Mouse (Mus musculus): Measurements from ENCODE around the gene Cdh22.

Gene Cdh22

DNA sequence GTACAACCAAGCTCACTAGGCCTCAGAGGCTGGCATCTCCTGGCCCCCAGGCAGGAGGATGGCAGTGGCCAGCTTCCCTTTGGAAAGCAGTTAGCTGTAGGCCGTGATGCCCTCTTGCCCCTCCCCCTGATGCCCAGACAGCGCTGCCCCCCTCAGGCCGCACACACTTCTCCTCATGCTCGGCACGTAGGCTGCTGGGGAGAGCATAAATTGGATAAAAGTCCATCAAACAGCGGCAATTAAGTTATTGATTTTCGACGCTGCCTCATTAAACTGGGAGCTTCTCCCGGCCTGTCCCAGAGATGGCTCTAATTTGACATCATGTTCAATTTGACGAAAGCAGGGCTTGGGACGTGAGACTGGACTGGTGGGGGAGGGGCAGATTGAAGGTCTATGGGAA is 76.8 kb downstream of the Cdh22 start:
- DNase-seq (ENCODE audit: low spot score in 2 of 2) = no peak

DNA sequence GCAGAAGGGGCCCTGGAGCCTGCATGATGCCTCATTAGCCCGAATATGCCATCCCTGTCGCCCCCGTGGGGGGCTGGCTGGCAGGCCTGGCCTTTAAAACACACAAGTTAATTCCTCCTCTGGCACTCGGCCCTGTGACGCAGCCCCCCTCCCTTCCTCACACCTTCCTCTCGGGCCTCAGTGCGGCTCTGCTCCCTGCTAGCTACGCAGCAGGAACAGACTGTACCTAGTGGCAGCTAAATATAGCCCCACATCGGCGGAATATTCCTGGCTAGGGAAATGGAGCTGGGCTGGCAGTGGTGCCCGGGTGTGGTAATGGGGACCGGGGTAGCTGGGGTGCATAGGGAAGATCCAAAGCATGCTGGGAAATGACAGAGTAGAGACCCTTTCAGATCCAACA is 81.6 kb downstream of the Cdh22 start:
- no peak for DNase-seq (ENCODE audit: low spot score in 2 of 2)

DNA sequence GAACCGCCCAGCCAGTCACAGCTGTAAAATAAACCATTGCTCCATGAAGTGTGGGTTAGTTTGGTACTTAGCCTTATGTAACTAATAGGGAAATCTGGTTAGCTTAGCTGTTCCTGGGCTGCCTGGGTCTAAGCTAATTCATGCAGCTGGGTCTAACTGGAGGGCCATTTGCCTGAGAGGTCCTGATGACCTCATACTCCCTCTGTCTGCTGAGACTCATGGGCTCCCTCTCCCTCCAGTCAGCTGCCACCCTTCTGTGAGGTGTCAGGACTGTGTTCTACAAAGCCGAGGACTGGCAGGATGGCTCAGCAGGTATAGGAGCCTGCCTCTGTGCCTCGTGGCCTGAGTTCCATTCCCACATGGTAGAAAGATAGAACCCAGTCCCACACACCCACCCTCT is 84.9 kb downstream of the Cdh22 start:
- no peak for DNase-seq (ENCODE audit: low spot score in 2 of 2)

DNA sequence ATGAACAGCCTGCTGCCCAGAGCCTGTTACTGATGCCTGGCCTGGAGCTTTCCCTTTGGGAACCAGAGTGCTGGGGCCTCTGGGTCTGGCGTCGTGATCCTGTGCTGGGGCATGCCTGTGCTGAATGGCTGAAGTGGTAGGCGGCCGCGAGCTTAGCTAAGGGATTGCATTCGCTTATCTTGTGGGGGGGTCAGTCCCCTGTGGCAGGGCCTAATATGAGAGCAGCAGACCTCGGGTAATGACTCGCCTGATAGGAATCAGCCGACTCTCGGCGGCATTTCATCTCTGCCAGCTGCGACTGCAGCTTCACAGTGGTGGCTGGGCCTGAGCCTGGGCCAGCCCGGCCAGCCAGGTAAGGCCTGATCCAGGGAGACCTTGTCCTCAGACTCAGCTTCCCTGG is 88.8 kb downstream of the Cdh22 start:
- no peak for DNase-seq (ENCODE audit: low spot score in 2 of 2)

DNA sequence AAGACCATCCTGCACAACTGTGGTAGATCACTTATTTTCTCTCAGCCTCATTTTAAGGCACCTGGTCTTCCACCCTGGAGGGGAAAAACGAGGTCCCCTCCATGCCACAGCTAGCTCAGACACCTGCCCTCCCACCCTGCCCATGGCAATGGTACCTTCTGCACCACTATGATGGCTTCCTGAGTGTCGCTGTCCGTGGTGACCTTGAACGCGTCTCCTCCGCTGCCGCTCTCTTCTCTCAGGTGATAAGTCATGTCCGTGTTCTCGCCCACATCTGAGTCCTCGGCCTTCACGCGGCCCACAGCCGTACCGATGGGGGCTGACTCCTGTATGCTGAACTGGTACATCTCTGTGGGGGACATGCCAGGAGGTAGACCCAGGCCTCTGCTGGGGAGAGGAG is 91.2 kb downstream of the Cdh22 start:
- no peak for DNase-seq (ENCODE audit: low spot score in 2 of 2)

DNA sequence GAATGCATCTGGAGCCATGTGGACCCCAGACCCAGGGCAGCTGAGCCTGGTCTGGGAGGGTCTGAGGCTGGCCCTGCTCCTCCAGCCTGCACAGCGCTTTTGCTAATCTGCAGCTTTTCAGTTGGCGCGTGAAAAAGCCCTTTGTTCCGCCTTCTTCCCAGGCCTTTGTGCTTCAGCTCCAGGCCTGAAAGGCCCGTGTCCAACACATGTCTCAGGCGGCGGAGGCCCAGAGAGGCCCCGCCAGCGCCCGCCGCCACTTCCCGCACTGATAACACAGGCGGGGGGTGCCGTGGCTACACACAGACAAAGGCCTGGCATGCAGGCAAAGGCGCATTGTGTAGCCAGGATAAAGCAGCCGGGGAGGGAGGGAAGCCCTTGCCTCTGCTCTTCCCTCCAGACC is 98.6 kb downstream of the Cdh22 start:
- DNase-seq (ENCODE audit: low spot score in 2 of 2) = no peak

DNA sequence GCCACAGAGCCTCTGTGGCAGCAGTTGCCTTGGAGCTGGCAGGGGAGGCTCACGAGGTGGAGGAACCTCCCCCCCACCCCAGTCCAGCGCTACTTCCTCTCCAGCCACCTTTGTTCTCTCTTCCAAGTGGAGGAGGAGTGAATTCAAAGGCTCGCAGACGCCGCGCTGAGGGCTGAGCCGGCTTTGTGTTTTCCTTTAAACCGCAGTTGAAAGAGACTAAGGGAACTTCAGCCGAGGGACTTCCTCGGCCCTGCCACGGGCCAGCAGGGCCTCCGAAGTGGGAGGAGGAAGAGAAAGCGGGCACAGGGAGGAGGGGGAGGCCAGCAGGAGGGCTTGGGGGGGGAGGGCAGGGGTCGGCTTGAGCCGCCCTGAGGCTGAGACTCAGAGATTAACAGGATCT is 101.1 kb downstream of the Cdh22 start:
- no peak for DNase-seq (ENCODE audit: low spot score in 2 of 2)

DNA sequence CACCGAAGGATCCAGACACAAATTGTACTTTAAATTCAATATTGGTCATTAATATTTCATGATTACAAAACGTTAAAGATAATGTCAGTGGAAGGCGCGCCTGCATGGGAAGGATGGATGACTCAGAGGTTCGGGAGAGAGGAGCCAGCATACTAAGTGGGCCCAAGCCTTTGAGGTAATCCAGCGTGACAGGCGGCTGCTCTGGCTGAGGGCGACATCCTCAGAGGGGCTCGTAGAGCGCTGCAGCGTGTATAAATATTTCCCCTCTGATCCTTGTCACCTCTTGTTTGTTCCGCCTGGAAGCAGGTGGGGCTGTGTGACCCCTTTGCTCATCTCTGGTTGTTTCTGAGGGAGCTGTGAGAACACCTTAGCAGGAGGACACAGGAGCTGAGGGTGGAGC is 103.2 kb downstream of the Cdh22 start:
- no peak for DNase-seq (ENCODE audit: low spot score in 2 of 2)

DNA sequence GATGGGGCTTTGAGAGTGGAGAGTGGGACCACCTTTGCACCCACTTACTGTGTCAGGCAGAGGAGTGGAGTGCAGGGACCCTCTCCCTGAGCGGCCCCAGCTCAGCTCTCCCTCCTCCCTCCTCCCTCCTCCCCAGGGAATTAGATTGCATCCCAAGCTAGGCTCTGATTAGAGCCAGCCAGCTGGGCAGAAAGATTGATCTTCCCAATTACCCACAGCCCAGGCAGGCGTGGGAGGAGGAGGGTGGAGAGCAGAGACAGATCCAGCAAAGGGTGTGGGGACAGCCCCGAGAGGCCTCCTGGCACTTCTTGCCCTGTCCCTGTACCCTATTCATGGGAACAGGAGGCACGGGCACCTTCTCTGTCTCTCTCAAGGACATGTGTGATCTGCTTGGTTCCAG is 105.5 kb downstream of the Cdh22 start:
- DNase-seq (ENCODE audit: low spot score in 2 of 2) = no peak

DNA sequence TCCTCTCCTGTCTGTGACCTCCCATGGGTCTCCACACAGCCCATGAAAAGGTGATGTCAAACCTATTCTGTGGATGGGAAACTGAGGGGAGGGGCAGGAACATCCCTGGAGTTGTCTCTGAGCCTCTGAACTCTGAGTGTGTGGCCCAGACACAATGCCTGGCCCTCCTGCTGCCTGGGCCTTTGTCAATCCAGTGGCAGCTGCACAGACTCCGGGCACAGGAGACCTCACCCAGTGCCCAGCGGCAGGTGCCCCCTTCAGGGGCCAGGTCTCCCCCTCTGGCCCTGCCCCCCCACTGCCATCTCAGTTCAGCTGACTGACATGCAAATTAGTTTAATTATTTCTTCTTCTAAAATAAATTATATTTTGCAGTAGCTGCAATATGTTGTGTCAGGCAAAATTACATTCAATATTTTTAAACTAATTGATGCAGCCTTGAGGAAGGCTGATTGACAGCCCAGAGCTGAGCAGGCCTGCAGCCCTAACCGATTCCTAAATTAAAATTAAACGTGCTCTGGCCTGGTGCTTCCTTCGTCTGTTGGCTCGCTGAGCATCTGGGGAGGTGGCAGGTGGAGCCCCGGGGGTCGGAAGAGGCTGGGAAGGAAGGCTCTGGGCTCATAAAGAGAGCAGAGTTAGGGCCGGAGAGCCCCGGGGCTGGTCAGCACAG is 107.6 kb downstream of the Cdh22 start:
- DNase-seq (ENCODE audit: low spot score in 2 of 2) = no peak

DNA sequence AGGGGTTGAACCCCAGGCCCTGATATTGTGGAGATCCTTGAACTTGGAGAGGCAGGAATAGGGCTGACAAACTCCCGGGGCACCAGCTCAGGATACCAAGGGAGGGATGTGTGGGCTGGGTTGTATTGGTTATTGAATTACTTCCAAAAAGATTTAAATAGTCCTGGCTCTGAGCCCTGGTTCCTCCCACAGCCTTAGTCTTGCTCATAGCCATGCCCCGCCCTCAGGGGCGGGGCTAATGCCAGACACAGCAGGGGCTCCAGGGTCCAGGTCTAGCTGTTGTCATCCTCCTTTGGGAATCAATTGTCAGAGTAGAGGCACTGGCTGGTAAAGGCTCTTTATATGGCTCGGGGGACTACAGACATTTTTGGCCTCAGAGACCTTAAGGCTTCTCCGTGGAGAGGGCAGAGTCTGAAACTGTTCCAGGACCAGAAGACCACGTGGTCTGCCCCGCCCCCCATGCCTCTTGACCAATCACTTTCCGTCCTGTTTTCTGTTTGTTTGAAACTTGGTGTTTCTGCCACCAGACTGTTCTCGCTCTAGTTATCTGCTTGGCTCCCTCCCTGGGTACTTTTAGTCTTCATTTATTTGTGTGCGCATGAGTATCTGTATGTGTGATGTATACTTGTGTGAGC is 113.3 kb downstream of the Cdh22 start:
- no peak for DNase-seq (ENCODE audit: low spot score in 2 of 2)

DNA sequence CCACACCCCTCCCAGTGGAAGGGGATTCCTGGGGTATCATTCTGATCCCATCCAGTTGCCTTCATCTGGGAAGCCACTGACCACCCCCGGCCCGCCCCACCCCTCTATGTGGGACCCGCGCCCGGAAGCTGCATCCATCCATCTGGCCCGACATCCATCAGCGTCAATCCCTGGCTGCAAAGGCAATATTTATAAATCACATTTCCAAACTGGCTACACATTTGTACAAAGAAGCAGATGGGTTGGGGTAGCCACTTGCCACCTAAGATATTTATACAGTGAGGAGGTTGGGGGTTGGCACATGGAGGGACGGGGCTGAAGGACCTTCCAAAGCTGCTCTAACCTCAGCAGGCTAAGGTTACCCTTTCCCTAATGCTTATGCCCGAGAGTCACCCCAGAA is 113.9 kb downstream of the Cdh22 start:
- no peak for DNase-seq (ENCODE audit: low spot score in 2 of 2)

DNA sequence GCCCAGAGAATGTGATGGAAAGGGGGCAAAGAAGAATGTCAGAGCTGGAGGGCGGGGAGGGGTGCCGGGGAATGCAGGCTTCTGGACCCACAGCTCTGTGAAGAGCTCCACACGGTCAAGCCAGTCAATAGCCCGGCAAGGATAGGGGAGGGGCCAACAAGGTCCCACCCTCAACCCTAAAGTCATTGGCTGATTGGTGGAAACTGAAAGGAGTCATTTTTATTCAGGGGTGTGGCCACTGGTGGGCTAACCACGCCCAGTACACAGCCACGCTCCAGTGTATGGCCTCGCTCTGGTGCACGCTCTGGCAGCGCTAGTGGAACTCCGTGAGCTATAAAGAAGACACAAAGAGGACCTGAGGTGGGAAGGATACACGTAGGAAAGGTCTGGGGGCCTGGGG is 120.9 kb downstream of the Cdh22 start:
- no peak for DNase-seq (ENCODE audit: low spot score in 2 of 2)

DNA sequence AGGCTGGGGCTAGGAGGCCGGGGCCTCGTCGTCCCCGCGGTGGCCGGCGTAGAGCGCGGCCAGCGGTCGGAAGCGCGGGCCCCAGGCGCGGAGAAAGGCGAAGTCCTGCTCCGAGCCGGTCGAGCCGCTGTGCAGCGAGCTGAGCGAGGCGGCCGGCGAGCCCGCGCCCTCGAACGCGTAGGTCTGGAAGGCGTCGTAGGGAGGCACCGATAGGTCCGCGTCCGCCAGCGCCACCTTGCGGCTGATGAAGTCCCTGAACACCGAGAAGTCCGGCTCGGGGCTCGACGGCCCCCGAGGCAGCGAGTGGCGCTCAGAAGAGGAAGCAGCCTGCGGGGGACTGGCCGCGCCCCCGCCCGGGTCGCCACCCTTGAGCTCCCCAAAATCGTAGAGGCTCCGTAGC is 122.5 kb downstream of the Cdh22 start:
- peak; percentile 60 to 75 for DNase-seq (ENCODE audit: low spot score in 2 of 2)

DNA sequence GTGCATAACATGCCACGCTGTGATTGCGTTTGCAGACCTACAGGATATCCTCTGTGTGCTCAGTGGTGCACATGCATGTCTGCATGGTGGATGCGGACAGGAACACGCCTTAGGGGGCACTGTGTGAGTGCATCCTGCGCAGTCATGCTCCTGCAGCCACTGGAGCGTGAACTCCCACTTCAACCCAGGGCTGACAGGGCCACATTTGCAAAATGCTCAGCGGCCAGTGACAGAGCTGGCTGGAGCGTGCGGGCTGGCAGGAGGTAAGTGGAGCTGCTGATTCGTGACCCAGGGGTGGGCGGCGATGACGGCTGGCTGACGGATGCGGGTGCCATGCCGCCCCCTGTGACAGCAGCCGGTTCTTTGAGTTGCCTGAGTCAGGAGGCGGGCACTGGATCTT is 128.1 kb downstream of the Cdh22 start:
- no peak for DNase-seq (ENCODE audit: low spot score in 2 of 2)

DNA sequence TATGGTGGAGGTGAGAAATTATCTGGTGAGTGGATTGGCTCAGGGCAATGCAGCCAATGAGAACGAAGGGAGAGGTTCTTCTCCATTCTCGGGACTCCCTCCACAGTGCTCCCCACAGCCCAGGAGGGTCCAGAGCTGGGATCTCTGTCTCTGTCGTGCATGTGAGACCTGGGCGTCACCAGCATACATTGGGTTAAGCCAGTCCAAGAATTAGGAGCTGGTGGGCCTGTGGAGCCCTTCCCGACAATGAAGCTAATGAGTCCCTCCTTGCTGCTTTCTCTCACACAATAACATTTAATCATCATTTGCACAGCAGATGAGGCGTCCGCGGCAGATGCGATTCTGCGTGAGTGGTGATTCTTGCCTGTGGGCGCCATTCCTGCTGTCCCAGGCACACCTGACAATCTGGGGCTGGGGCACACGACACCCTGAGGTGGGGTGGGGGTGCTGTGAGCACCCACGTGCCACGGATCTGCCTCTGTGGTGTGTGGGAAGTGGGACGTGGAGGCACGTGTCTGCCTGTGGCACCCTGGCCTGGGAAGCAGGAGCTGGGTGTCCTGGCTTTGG is 129.1 kb downstream of the Cdh22 start:
- no peak for DNase-seq (ENCODE audit: low spot score in 2 of 2)

DNA sequence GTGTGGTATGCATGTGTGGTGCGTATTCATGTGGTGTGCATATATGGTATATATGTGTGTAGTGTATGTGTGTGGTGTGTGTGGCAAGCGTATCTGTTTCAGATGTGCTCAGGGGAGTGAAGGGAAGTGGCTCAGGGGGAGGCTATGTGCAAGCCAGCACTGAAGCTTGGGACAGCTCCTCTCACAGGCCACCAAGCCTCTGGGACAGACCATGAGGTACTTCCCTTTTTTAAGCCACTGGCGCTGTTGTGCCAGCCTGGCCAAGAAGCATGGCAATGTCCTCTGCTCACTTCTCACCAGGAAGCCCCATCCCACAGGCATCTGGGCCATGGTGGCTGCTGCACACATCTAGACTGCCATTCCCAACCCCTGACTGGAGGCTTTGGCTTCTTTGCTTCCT is 131.7 kb downstream of the Cdh22 start:
- no peak for DNase-seq (ENCODE audit: low spot score in 2 of 2)

DNA sequence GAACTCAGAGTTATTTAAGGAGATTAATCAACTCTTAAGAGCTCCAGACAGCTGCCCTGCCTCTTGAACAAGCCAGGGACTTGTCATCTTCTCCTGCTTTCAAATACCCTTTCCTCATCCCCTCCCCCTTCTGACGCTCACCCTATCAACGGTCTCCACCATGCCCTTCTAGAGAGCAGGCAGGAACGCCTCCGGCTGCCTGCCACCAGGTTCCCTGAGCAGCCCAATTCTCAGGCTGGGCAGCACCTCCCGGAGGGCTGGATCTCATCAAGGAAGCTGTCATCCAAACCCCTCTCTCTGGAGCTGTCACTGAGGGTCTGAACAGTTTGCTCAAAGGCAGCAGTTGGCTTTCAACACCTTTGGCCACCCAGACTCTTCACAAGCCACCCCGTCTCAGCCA is 133.9 kb downstream of the Cdh22 start:
- no peak for DNase-seq (ENCODE audit: low spot score in 2 of 2)

DNA sequence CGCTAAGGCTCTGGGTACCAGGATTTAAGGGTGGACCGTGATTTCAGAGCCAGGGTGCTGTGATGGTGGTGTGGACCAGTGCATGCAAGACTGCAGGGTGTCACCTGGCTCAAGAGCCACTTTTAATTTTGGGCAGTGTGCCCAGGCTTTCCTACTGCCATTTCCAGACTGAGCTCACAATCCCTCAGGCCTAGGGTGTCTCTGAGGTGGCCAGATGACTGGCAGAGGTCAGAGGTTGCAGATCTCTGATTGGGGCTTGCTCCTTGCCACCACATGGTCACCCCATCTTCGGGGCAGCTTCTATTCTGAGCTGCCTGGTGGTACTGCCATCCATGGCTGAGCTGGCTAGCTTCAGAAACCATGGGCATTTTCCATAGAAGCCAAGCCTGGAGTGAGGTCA is 135.8 kb downstream of the Cdh22 start:
- no peak for DNase-seq (ENCODE audit: low spot score in 2 of 2)

DNA sequence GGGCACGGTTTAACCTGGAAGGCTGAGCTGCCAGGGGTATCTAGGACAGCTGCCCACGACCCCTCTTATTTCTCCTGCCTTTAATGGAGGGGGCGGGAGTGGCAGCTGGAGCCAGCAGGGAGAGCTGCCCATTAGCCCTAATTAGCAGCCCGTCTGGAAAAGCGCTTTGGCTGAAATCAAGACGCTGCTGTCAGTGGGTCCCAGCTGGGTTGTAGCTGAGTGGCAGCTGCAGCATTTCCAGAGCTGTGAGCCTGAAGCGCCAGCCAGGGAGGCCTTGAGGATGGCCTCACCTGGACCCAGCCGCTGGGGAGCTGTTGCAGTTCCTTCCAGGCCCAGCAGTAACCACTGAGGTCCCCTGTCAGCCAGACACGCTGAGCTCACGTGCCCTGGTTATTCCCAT is 138.3 kb downstream of the Cdh22 start:
- DNase-seq (ENCODE audit: low spot score in 2 of 2) = no peak

DNA sequence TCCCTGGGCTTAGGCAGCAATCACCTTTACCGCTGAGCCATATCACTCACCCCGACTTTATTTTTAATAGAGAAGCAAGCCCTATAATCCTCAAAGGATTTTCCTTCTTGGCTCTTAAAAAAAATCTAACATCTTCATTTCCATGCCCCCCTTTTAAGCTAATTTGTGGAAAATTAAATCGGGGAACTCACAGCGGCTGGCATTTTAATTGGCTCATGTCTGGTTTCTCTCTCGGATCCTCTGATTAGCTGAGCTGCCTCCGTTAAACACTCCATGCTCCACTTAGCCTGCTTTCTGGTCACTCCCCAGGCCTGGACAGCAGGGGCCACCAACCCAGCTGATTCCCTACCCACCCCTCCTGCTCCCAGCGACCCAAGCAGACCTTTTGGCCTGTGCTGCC is 142.3 kb downstream of the Cdh22 start:
- no peak for DNase-seq (ENCODE audit: low spot score in 2 of 2)

DNA sequence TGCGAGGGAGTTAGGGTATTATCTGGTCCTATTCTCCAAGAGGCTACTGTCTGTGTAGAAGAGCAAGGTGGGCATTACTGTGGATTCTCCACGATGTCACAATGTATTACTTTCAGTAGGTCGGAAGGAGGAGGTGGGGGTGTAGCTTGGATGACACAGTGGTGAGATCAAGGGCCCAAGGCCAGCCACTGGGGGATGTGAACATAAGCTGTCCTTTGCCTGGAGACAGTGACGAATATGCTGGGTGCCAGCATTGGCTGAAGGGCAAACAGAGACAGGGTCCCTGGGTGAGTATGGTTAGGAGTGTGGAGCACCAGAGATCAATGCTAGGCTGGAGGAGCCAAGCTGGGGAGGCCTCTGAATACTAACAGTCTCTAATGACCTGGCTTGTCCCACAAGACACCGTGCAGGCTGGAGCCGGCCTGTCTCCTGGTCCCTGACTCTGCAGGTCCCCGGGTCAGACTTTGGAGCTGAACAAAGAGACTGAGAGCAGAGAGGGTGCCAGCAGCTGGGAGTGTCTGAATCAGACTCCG is 143.2 kb downstream of the Cdh22 start:
- no peak for DNase-seq (ENCODE audit: low spot score in 2 of 2)

DNA sequence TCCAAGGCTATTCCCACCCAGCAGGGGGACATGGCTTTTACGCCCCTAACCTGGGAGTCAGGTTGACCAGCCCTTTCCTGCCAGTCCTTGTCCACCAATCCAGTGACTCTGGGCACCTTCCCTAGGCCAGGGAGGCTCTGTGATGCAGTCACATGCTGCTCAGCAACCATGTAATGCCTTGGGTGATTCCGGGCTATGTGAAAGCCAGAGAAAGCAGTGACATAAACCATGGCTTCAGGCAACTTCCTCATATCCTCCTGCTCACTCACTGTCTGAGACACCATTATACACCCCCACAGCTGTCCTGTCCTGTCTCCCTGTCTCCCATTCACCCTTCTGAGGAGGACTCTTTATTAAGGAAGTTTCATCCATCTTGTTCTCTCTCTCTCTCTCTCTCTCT is 144.0 kb downstream of the Cdh22 start, which contains the start of gene 1700025C18Rik:
1700025C18Rik (minus strand) TSS at position 101 of the 400 bp plus-strand sequence.
- no peak for DNase-seq (ENCODE audit: low spot score in 2 of 2)

Measured in urinary bladder, adult 18-20 months (tissue).